Mouse (Mus musculus): ENCODE measurements around the gene Bmyc.
"Not testable (repeated sequence)": the region's sequence is repeated elsewhere in the genome, so short reads cannot be mapped to it uniquely, and the experiment has no call there.

The Bmyc gene

GRCm38 (mm10) chr2:25733199-25733930 is 26.8 kb downstream of the Bmyc start:
- DNase-seq (ENCODE audit: low spot score), result no peak

GRCm38 (mm10) chr2:25736709-25737108 is 30.2 kb downstream of the Bmyc start, which contains the start of gene Obp2b:
Obp2b (plus strand) TSS chr2:25737009.
- DNase-seq (ENCODE audit: low spot score), result not testable (repeated sequence)

GRCm38 (mm10) chr2:25741671-25742070 is 35.1 kb downstream of the Bmyc start:
- DNase-seq (ENCODE audit: low spot score), result no peak

- no peak for DNase-seq (ENCODE audit: low spot score)
These were observed 47.7 kb downstream of the Bmyc start for GRCm38 (mm10) chr2:25754201-25754600.
